Comparison of ENCODE assay signal across 9 mouse cellular contexts in the genomic region with DNA sequence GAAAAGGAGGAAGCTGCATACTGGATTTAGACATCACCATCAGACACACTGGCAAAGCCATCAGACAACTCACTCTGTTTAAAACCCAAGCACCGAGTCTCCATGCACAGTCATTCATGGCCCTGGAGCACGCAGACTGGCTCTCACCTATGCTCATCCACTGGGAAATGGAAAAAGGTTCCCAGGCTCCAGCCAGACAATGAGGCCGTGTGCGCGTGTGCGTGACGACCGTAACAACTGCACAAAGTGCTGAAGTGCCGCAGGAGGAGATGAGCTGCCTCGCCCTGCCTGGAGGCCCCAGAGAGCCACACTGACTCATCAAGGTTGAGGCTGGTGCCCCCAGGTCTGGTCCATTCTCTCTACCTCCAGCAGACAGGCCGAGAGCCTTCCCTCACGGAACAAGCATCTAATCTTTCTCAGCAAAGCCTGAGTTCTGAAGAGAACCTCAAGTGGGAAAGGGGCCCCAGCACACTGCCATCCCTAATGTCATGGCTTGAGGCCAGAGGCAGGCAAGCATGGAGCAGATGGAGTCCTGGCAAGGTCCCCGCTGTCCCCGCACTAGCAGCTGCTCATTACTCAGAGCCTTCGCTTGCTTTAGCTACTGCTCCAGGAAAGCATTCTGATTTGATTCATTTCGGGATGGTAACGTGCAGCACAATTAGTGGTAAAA. TPM values are rescaled to one million over a fixed set of nuclear protein-coding genes. Genes with fewer than 3 reads are reported as not detected.
DNase-seq lines count a peak whose midpoint lies in the region; ATAC-seq and TF ChIP-seq lines count a peak whose summit lies in the region.
"Had no signal": no experiment of that assay in that cellular context is flagged by ENCODE, and none has a peak within 500 bp of the region (broad histone marks: within the 10 kb centered on the region; RNA-seq: fewer than 3 reads in every experiment).

No protein-coding gene starts in this region.

- peak overlapping the region; percentile 74 for H3K27ac ChIP-seq in embryonic facial prominence, embryonic 13.5 days
- H3K27ac ChIP-seq in embryonic facial prominence, embryonic 10.5 days (replicated peaks), result no peak overlapping the region
- peak overlapping the region; percentile 69 for H3K27ac ChIP-seq in forebrain, embryonic 16.5 days (ENCODE audit: low read length)
- peak overlapping the region; percentile 51 for H3K27ac ChIP-seq in left cerebral cortex, adult 2 months

- no peak overlapping the region for H3K9ac ChIP-seq in embryonic facial prominence, embryonic 13.5 days
- peak overlapping the region; percentile 12; the same call in 1 of the 2 replicates for H3K9ac ChIP-seq in forebrain, embryonic 16.5 days (replicated peaks; ENCODE audit: low read depth, low read length)

- H3K4me3 ChIP-seq in embryonic facial prominence, embryonic 13.5 days, result no peak overlapping the region
- H3K4me3 ChIP-seq in embryonic facial prominence, embryonic 10.5 days, result no peak overlapping the region
- H3K4me3 ChIP-seq in forebrain, embryonic 16.5 days (replicated peaks; ENCODE audit: low read length), result no peak overlapping the region
- H3K4me3 ChIP-seq in left cerebral cortex, adult 2 months, result no peak overlapping the region

- WGBS in embryonic facial prominence, embryonic 13.5 days, result 77% methylated on average over 17 of the region's 17 CpGs
- 93% methylated on average over 17 of the region's 17 CpGs for WGBS in embryonic facial prominence, embryonic 10.5 days
- 46% methylated on average over 17 of the region's 17 CpGs for WGBS in forebrain, embryonic 16.5 days

- H3K4me1 ChIP-seq in embryonic facial prominence, embryonic 13.5 days, result peaks cover 14% of the 10 kb centered on the region
- no peaks in the 10 kb centered on the region for H3K4me1 ChIP-seq in embryonic facial prominence, embryonic 10.5 days
- H3K4me1 ChIP-seq in forebrain, embryonic 16.5 days (replicated peaks; ENCODE audit: control insufficient read depth, insufficient read depth, low read length), result peaks cover 41% of the 10 kb centered on the region

- no peaks in the 10 kb centered on the region for H3K9me3 ChIP-seq in embryonic facial prominence, embryonic 13.5 days
- H3K9me3 ChIP-seq in embryonic facial prominence, embryonic 10.5 days, result no peaks in the 10 kb centered on the region
- H3K9me3 ChIP-seq in forebrain, embryonic 16.5 days (ENCODE audit: control insufficient read depth, low read length), result no peaks in the 10 kb centered on the region

- no peaks in the 10 kb centered on the region for H3K27me3 ChIP-seq in embryonic facial prominence, embryonic 13.5 days
- H3K27me3 ChIP-seq in embryonic facial prominence, embryonic 10.5 days (replicated peaks; ENCODE audit: low read depth, poor library complexity, severe bottlenecking), result no peaks in the 10 kb centered on the region
- no peaks in the 10 kb centered on the region for H3K27me3 ChIP-seq in forebrain, embryonic 16.5 days (replicated peaks; ENCODE audit: control insufficient read depth, insufficient read depth, low read length)

- no peak for DNase-seq in embryonic facial prominence, embryonic 10.5 days (ENCODE audit: low spot score)
- peak; percentile 69 for DNase-seq in MN1 (ENCODE audit: low spot score)
- peak in 1 of 2 experiments; percentile 53 for DNase-seq in left cerebral cortex, adult 2 months (ENCODE audit: extremely low spot score in 1 of 2, low spot score in 2 of 2)
- DNase-seq in adrenal gland, postnatal 25 days, result no peak
- DNase-seq in gastrocnemius, postnatal 36 days, result no peak
- DNase-seq: adrenal gland, postnatal 10 days had no signal

- ATAC-seq in embryonic facial prominence, embryonic 13.5 days (ENCODE audit: insufficient number of reproducible peaks, insufficient read depth, low FRiP score, low TSS enrichment, low read depth), result no peak
- ATAC-seq in forebrain, embryonic 16.5 days, result peak; percentile 89
- ATAC-seq in megakaryocyte, adult 5-6 weeks (ENCODE audit: poor library complexity, severe bottlenecking), result no peak

- TF ChIP-seq CTCF in left cerebral cortex, adult 2 months (IDR thresholded peaks at IDR 0.05), result no peak

- no peak overlapping the region for H3K4me2 ChIP-seq in embryonic facial prominence, embryonic 13.5 days
- peak overlapping the region; percentile 25 for H3K4me2 ChIP-seq in forebrain, embryonic 16.5 days (ENCODE audit: low read length)

- intact Hi-C loops in left cerebral cortex, adult 2 months (cut with DNase I), result no loop called here
- intact Hi-C loops in gastrocnemius, postnatal 36 days (cut with DNase I), result no loop called here

- H3K36me3 ChIP-seq in embryonic facial prominence, embryonic 13.5 days, result peaks cover 71% of the 10 kb centered on the region
- peaks cover 90% of the 10 kb centered on the region for H3K36me3 ChIP-seq in embryonic facial prominence, embryonic 10.5 days (replicated peaks)
- H3K36me3 ChIP-seq in forebrain, embryonic 16.5 days (ENCODE audit: control insufficient read depth, insufficient read depth), result peaks cover 3% of the 10 kb centered on the region

RNA-seq across cellular contexts. Expression of a gene that starts 47.0 kb away (rescaled TPM):
- 27.9 and 28.9 TPM in 2 replicates for polyA plus RNA-seq in embryonic facial prominence, embryonic 13.5 days (2015; fragmentation: Nextera tagmentation; extraction: Ambion mirVana)
- polyA plus RNA-seq in embryonic facial prominence, embryonic 10.5 days (2016; fragmentation: Nextera tagmentation; extraction: Ambion mirVana), result 35.0 and 36.6 TPM in 2 replicates
- 21.5 and 24.7 TPM in 2 replicates for polyA plus RNA-seq in forebrain, embryonic 16.5 days (2015; fragmentation: Nextera tagmentation; extraction: Ambion mirVana)
- total RNA-seq in left cerebral cortex, adult 2 months (2021), result 10 to 100 TPM; 34.5 to 35.1 TPM
- total RNA-seq in megakaryocyte, adult 5-6 weeks (2015), result 7.0 and 7.1 TPM in 2 replicates
- 11.3 and 11.7 TPM in 2 replicates for total RNA-seq in megakaryocyte, adult 5-6 weeks (2017)
- 37.2 and 47.7 TPM in 2 replicates for total RNA-seq in adrenal gland, postnatal 25 days (2021)
- total RNA-seq in gastrocnemius, postnatal 36 days (2021), result 10 to 100 TPM; 17.8 to 19.1 TPM

RNA-seq across cellular contexts. Expression of a gene that starts 56.2 kb away (rescaled TPM):
- polyA plus RNA-seq in embryonic facial prominence, embryonic 13.5 days (2015; fragmentation: Nextera tagmentation; extraction: Ambion mirVana), result 0.17 and 0.21 TPM in 2 replicates
- polyA plus RNA-seq in embryonic facial prominence, embryonic 10.5 days (2016; fragmentation: Nextera tagmentation; extraction: Ambion mirVana), result 0.15 and 0.32 TPM in 2 replicates
- polyA plus RNA-seq in forebrain, embryonic 16.5 days (2015; fragmentation: Nextera tagmentation; extraction: Ambion mirVana), result 2.3 and 3.3 TPM in 2 replicates
- 10 to 100 TPM; 26.6 to 26.7 TPM for total RNA-seq in left cerebral cortex, adult 2 months (2021)
- not detected in 2 replicates for total RNA-seq in megakaryocyte, adult 5-6 weeks (2015)
- not detected in 2 replicates for total RNA-seq in megakaryocyte, adult 5-6 weeks (2017)
- total RNA-seq in adrenal gland, postnatal 25 days (2021), result 0.09 TPM in 1 of 2 replicates, not detected in the other
- total RNA-seq in gastrocnemius, postnatal 36 days (2021), result under 1 TPM; 0.10 to 0.20 TPM

Comparison
In these comparisons a context has a peak if more than half of its experiments do, and no peak if none do; other contexts are left out.
1. RNA of a gene that starts 56.2 kb away (total RNA-seq): 26.6 to 26.7 TPM in left cerebral cortex, adult 2 months; 0.10 to 0.20 TPM in gastrocnemius, postnatal 36 days, 0.09 TPM in adrenal gland, postnatal 25 days and not detected in megakaryocyte, adult 5-6 weeks; every median in the first group is over 10 times any median in the second.